Mouse (Mus musculus) megakaryocyte, embryonic 14.5 days (primary cell): Measurements from ENCODE around the gene Fgfr2. TPM values are rescaled to one million over a fixed set of nuclear protein-coding genes. Genes with fewer than 3 reads are reported as not detected.

Source experiments
- H3K27me3 ChIP-seq: replicated peaks from 2 replicates; pipeline ENCODE3; 2012; ENCODE audit warnings: inconsistent platforms
- H3K36me3 ChIP-seq: replicated peaks from 2 replicates; pipeline ENCODE3; 2012; ENCODE audit warnings: low read length, inconsistent platforms, mixed read lengths
- H3K4me1 ChIP-seq: 2 replicates; pipeline ENCODE4 v1.6.1; 2012; ENCODE audit warnings: inconsistent platforms
- H3K4me3 ChIP-seq: replicated peaks from 2 replicates; pipeline ENCODE3; 2012; ENCODE audit warnings: moderate library complexity, mild to moderate bottlenecking, inconsistent platforms
- H3K9me3 ChIP-seq: 2 replicates; pipeline ENCODE4 v1.6.1; 2012; ENCODE audit warnings: inconsistent platforms
- FLI1 ChIP-seq: IDR thresholded peaks from 2 replicates; pipeline ENCODE4 v1.6.1; 2012; ENCODE audit warnings: low read length, inconsistent platforms, mixed read lengths
- GATA1 ChIP-seq: IDR thresholded peaks from 3 replicates; pipeline ENCODE4 v1.6.1; 2012; ENCODE audit warnings: mixed read lengths, low read length, inconsistent platforms, borderline replicate concordance
- polyA plus RNA-seq: library from polyadenylated mRNA; stranded (reverse); fragments of >175 nt; gene quantifications from 2 replicates; pipeline ENCODE4 v1.2.3, GENCODE M21; 2012; ENCODE audit warnings: low replicate concordance; ENCODE audit not compliant: insufficient read depth

Fgfr2 gene
- polyA plus RNA-seq, 1 experiment, result 0.45 TPM

- no peak overlapping the region for H3K4me3 ChIP-seq
- H3K4me1 ChIP-seq, result no peaks in the 10 kb centered on the region
- peaks cover 2% of the 10 kb centered on the region for H3K27me3 ChIP-seq
- no peak for TF ChIP-seq GATA1
- H3K9me3 ChIP-seq, result no peaks in the 10 kb centered on the region
- no peaks in the 10 kb centered on the region for H3K36me3 ChIP-seq
Measured at GRCm38 (mm10) chr7:130734195-130734787, 2388.9 kb downstream of the Fgfr2 start.

DNA sequence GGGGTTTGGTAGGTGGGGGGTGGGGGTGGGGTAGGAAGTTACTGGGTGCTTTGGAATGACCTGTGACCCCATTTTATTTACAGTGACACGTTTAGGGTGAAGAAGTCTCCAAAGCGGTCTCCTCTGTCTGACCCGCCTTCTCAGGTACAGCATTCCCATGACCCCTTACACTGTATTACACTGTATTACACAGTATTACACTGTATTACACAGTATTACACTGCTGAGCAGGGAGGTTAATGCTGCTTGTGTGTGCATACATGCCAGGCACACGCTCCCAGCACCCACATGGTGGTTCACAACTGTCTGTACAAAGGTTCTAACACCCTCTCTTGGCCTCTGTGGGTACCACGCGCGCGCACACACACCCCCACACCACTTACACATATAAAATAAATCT, 2389.7 kb downstream of the Fgfr2 start:
- peaks cover 2% of the 10 kb centered on the region for H3K27me3 ChIP-seq

DNA sequence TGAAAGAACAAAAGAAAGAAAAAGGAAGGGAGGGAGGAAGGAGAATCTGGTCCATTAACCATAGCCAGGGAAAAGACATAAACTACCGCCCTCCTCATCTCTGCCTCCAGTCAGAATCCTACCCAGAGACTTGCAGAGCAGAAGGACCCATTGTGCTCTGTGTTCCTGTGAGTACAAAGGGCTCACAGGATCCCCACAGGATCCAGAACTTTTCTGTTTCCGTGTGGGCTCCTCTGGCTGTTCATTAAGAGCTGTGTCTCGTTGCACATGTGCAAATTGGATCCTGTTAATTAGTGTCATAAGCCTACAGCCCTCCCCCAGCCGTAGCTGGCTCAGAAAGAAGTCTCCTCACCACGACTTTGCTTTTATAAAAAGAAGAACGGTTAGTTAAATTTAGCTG, 2390.2 kb downstream of the Fgfr2 start:
- H3K4me3 ChIP-seq, result no peak overlapping the region
- TF ChIP-seq FLI1 (no peak), GATA1 (no peak)
- peaks cover 3% of the 10 kb centered on the region for H3K36me3 ChIP-seq
- H3K9me3 ChIP-seq, result no peaks in the 10 kb centered on the region
- no peaks in the 10 kb centered on the region for H3K4me1 ChIP-seq
- H3K27me3 ChIP-seq, result peaks cover 2% of the 10 kb centered on the region

More for the DNA sequence above, 2389.7 kb downstream of the Fgfr2 start:
- TF ChIP-seq FLI1, result no peak
- TF ChIP-seq GATA1, result no peak
- Histone ChIP-seq H3K4me3 (no peak overlapping the region), H3K36me3 (peaks cover 3% of the 10 kb centered on the region), H3K9me3 (no peaks in the 10 kb centered on the region), H3K4me1 (no peaks in the 10 kb centered on the region)

DNA sequence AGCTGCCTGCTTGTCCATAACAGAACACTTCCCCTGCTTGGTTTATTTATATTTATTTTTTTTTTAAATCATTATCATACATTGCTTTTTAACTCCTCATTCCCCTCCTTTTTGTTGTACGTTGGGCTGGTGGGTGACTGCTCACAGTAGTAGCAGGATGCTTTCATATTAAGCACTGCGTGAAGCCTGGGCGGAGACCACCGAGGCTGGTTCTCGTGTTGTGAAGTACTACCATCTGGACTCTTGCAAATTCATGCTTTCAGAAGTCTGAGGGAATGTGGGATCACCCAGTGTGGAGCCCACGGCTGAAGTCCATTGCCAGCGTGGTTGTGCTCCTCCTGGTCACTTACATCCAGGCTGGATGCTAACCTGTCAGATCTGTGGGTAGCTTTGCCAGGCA, 2391.4 kb downstream of the Fgfr2 start:
- Histone ChIP-seq H3K4me1 (no peaks in the 10 kb centered on the region; the same call in 1 of the 2 replicates), H3K9me3 (no peaks in the 10 kb centered on the region), H3K4me3 (no peak overlapping the region), H3K27me3 (peaks cover 2% of the 10 kb centered on the region), H3K36me3 (peaks cover 3% of the 10 kb centered on the region)
- TF ChIP-seq GATA1 (no peak), FLI1 (no peak)

GRCm38 (mm10) chr7:130727560-130727959, 2395.6 kb downstream of the Fgfr2 start:
- Histone ChIP-seq H3K36me3 (peaks cover 3% of the 10 kb centered on the region), H3K9me3 (no peaks in the 10 kb centered on the region), H3K4me3 (no peak overlapping the region), H3K4me1 (peaks cover 3% of the 10 kb centered on the region; the same call in 1 of the 2 replicates), H3K27me3 (peaks cover 3% of the 10 kb centered on the region)
- TF ChIP-seq FLI1 (no peak), GATA1 (no peak)

DNA sequence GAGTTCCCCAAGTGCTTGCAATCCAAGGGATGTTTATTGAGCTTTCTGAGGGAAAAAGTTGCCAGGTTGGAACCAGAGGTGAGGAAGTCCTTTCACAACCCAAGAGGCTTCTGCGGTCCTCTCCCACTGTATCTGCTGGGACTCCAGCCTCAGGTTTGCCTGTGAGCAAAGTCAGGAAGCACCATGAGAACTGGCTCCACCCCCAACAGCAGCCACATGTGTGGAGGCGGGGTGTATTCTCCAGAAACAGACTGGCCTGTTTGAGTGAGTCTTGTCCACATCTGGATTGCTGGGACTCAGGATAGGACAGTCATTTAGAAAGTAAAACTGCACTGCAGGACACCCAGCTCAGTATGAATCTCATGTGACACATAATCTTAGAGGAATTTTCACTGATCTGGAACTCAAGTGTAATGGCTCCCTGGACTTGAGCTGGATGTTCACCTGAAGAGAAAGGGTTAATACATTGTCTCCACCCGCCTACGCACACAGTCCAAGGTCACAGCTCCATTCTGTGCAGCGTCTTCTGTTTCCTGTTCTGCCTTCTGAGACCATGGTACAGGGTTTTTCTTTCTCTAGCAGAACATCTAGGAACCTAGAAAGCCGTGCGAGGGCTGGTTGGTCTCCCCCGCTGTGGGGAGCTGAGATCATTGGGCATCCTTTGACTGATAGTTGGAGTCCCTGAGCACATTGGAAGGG, 2396.3 kb downstream of the Fgfr2 start:
- TF ChIP-seq FLI1 (no peak), GATA1 (no peak)
- H3K4me3 ChIP-seq, result no peak overlapping the region
- H3K36me3 ChIP-seq, result peaks cover 3% of the 10 kb centered on the region
- H3K4me1 ChIP-seq, result peaks cover 3% of the 10 kb centered on the region; the same call in 1 of the 2 replicates
- peaks cover 4% of the 10 kb centered on the region for H3K27me3 ChIP-seq
- H3K9me3 ChIP-seq, result no peaks in the 10 kb centered on the region

DNA sequence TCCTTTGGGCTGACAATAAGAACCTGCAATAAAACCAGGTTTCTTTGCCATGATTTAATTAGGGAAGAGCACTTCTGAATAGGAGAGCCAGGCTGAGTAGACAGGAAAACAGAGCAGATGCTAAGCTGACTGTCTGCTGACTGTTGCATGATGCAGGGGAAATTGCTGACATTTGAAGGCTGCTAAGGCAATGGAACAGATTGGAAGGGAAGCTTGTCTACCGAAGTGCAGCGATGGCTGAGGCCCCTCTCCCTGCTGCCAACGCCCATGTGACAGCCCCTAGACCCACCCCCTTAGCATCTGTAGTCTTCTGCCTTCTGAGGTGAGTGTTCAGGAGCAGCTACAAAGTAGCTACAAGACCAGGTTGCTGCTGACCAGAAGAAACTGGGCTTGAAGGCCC, 2397.0 kb downstream of the Fgfr2 start:
- H3K9me3 ChIP-seq, result no peaks in the 10 kb centered on the region
- peaks cover 5% of the 10 kb centered on the region for H3K27me3 ChIP-seq
- peaks cover 3% of the 10 kb centered on the region for H3K36me3 ChIP-seq
- peaks cover 3% of the 10 kb centered on the region; the same call in 1 of the 2 replicates for H3K4me1 ChIP-seq
- TF ChIP-seq GATA1 (no peak), FLI1 (no peak)
- H3K4me3 ChIP-seq, result no peak overlapping the region

DNA sequence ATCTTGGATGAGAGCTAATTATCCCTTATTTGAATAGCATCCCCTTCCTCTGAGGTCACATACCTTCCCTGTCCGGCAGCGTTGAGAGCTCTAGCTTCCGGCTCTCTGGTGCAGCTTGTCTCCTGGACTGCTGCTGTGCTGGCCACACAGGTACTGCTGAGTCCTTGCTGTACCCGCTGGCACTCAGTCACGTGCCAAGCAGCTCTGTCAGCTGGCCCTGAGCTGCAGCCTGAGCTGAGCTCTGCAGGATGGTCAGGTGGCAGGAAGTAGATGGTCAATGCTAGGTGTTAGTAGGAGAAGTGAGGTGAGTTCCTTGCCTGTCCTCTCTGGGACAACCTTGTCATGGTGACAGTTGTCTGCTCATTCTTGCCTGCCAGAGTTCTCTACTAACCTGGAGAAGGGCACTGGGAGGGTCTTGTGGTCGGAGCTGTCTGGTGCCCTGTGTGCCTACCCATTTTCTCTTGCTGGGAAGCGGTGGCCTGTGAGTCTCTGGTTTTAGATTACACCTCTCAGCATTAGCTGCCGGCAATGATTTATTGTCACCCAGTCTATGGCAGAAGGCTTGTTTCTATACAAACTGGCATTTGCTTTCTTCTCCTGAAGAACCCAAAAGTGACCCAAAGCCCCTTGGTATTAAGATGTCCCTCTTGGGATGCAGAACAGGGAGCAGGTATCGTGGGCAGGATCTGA, 2402.4 kb downstream of the Fgfr2 start:
- H3K4me3 ChIP-seq, result no peak overlapping the region
- no peaks in the 10 kb centered on the region for H3K36me3 ChIP-seq
- no peaks in the 10 kb centered on the region for H3K9me3 ChIP-seq
- H3K27me3 ChIP-seq, result peaks cover 6% of the 10 kb centered on the region
- TF ChIP-seq GATA1, result no peak
- no peak for TF ChIP-seq FLI1
- H3K4me1 ChIP-seq, result no peaks in the 10 kb centered on the region

DNA sequence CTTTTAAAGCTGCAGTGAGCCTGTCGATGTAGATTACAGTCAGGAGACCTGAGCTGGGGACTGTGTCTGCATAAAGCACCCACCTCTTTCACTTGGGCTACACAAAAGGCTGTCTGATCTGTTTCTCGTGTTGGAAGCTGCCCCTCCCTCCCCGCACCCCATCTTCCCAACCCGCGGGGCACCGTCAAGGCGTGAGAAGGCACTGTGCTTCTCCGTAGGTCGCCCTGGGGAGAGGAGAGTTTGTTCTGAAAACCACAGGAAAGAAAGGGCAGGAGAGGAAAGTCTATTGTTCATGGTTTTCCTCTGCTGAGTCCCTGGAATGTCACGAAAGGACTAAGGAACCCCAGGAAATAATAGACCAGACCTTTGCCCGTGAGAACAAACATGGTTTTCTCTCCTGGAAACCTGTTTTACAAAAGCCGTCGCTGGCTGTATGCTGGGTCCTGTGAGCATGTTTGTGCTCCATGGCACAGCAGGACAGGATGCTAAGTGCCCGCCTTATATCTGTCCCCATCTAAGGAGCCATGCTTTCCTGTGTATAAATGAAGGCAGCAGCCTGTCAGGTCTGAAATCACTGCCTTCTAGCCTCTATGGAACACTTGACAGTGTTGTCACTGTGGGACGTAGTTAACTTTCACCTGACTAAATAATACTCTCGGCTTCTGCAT, 2403.1 kb downstream of the Fgfr2 start:
- peaks cover 8% of the 10 kb centered on the region for H3K27me3 ChIP-seq
- no peak overlapping the region for H3K4me3 ChIP-seq
- H3K4me1 ChIP-seq, result no peaks in the 10 kb centered on the region
- H3K36me3 ChIP-seq, result no peaks in the 10 kb centered on the region
- no peaks in the 10 kb centered on the region for H3K9me3 ChIP-seq
- TF ChIP-seq FLI1 (no peak), GATA1 (no peak)

DNA sequence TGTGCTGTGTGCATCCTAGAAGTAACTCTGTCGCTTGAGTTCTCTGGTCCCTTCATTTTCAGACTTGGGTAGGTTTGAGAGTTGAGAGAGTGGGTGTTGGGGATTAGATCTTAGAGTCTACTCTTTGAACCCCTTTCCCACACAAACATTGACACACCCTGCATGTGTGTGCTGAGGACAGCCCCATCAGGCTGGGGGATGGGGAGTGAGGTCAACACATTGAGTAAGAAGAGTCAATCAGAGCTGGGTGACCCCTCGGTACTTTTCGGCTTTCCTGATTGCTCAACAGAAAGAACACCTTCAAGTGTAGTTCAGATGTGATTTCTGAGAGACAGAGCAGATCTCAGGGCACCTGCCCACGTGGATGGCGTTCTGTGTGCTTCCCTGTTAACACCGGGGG, 2406.2 kb downstream of the Fgfr2 start:
- Histone ChIP-seq H3K4me3 (no peak overlapping the region), H3K36me3 (no peaks in the 10 kb centered on the region), H3K27me3 (peaks cover 8% of the 10 kb centered on the region), H3K9me3 (no peaks in the 10 kb centered on the region), H3K4me1 (no peaks in the 10 kb centered on the region)
- TF ChIP-seq FLI1 (no peak), GATA1 (no peak)
